Mouse (Mus musculus): ENCODE results near the gene Ube2e2. TPM values are rescaled to one million over a fixed set of nuclear protein-coding genes. Genes with fewer than 3 reads are reported as not detected.

Gene Ube2e2
- polyA plus RNA-seq, 1 experiment from 2014 or later: 170 TPM

DNA sequence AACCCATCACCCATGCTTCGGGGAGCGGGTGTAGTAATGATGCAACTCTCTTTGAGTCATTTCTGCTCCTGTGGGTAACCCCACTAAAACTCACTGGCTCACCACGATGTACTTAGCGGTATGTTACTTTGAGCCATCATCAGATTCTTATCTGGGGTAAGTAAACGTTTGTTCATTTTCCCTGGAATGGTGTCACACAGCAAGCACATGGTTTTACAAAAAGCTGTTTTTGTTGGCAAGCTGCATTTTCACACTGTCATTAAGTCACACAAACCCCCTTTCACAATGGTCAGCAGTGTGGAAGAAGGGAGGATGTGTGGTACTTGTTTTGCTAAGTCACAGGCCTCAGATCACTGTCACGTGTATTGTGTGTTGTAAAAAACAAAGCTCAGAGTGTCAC, 73.4 kb downstream of the Ube2e2 start:
- Histone ChIP-seq H3K4me1 (ENCODE audit: control insufficient read depth, insufficient read depth, low read length) (no peaks in the 10 kb centered on the region), H3K36me3 (ENCODE audit: control insufficient read depth, insufficient read depth, low read length) (no peaks in the 10 kb centered on the region), H3K9ac (ENCODE audit: low read depth, low read length) (no peak overlapping the region), H3K27ac (ENCODE audit: low read length) (no peak overlapping the region), H3K4me3 (ENCODE audit: low read depth, low read length) (no peak overlapping the region), H3K27me3 (ENCODE audit: control insufficient read depth, insufficient read depth, low read depth, low read length) (no peaks in the 10 kb centered on the region), H3K4me2 (ENCODE audit: low read length) (no peak overlapping the region), H3K9me3 (replicated peaks; ENCODE audit: control insufficient read depth, low read length, poor library complexity, severe bottlenecking) (no peaks in the 10 kb centered on the region)
- ATAC-seq: no peak
- 76% methylated on average over 6 of the region's 6 CpGs for WGBS

DNA sequence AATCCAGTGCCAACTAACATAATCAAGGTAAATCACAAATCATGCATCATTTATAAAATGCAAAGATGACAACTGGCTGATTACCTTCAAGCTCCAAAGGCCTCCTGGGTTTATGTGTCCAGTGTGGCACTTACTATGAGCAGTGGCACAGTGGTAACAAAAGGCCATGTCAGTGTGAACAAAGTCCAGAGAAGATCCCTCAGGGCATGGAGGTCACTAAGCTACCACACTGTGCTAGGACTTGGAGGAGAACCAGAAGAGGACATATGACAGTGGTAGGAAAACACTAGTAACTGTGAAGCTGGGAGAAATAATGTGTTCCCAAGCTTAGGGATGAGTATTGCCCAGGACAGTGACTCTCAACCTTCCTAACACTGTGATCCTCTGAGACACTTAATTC, 97.2 kb downstream of the Ube2e2 start:
- H3K27me3 ChIP-seq (ENCODE audit: control insufficient read depth, insufficient read depth, low read depth, low read length): no peaks in the 10 kb centered on the region
- no peaks in the 10 kb centered on the region for H3K9me3 ChIP-seq (replicated peaks; ENCODE audit: control insufficient read depth, low read length, poor library complexity, severe bottlenecking)
- H3K36me3 ChIP-seq (ENCODE audit: control insufficient read depth, insufficient read depth, low read length): no peaks in the 10 kb centered on the region
- ATAC-seq: no peak
- no peaks in the 10 kb centered on the region for H3K4me1 ChIP-seq (ENCODE audit: control insufficient read depth, insufficient read depth, low read length)
- no peak overlapping the region for H3K27ac ChIP-seq (ENCODE audit: low read length)
- no peak overlapping the region for H3K4me3 ChIP-seq (ENCODE audit: low read depth, low read length)
- H3K9ac ChIP-seq (ENCODE audit: low read depth, low read length): no peak overlapping the region
- H3K4me2 ChIP-seq (ENCODE audit: low read length): no peak overlapping the region

DNA sequence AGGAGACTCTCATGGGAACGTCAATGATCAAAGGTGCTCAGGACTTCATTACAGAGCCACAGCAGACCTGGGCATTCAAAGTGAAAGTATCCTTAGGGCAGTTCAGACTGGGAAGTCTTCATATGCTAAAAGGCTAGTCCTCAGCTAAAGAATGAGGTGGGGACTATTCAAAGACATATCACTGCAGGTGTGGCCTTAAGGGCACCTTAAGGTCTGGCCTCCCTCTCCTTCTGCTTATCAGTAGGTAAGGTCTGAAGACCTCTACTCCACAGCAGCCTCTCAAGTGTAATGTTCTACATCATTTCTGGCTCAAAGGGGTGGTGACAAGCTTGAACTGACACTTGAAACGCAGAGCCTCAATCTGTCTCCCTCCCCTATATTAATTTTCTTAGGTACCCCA, 98.3 kb downstream of the Ube2e2 start:
- Histone ChIP-seq H3K27ac (ENCODE audit: low read length) (no peak overlapping the region), H3K4me2 (ENCODE audit: low read length) (no peak overlapping the region), H3K36me3 (ENCODE audit: control insufficient read depth, insufficient read depth, low read length) (no peaks in the 10 kb centered on the region), H3K4me1 (ENCODE audit: control insufficient read depth, insufficient read depth, low read length) (no peaks in the 10 kb centered on the region), H3K9ac (ENCODE audit: low read depth, low read length) (no peak overlapping the region), H3K27me3 (ENCODE audit: control insufficient read depth, insufficient read depth, low read depth, low read length) (no peaks in the 10 kb centered on the region), H3K9me3 (replicated peaks; ENCODE audit: control insufficient read depth, low read length, poor library complexity, severe bottlenecking) (no peaks in the 10 kb centered on the region), H3K4me3 (ENCODE audit: low read depth, low read length) (no peak overlapping the region)
- ATAC-seq: no peak
- 72% methylated on average over 2 of the region's 2 CpGs for WGBS

DNA sequence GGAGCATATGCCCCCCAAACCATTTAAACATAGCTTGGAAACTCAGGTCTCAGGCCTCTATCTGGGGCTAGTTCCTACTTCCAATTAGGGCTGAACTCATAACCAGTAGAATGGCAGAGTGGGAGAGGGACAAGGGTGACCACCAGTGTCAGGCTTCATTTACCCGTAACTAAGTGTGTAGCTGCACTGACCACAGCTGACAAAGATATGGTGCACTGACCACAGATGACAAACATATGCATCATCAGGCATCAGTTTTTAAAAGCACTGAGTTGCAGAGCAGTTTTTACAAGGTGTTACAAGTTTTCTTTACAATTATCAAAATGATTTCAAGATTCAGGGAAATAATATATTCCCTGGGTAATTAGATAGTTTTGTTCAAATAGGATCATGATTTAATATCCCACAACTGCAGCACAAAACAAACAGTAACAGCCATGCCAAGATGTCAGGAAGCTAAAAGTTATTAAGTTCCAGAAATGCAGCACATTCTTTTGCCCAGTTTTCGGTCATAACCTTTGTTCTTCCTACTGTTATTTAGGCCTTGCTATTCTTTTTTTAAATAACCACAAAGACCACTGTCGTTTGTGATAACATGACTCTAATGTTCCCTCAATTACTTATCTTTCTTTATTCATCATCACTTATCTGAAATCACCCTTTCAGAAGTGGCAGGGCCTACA, 114.9 kb downstream of the Ube2e2 start:
- H3K27ac ChIP-seq (ENCODE audit: low read length): no peak overlapping the region
- H3K4me2 ChIP-seq (ENCODE audit: low read length): no peak overlapping the region
- H3K4me3 ChIP-seq (ENCODE audit: low read depth, low read length): no peak overlapping the region
- no peaks in the 10 kb centered on the region for H3K9me3 ChIP-seq (replicated peaks; ENCODE audit: control insufficient read depth, low read length, poor library complexity, severe bottlenecking)
- WGBS: 92% methylated on average over 3 of the region's 3 CpGs
- H3K36me3 ChIP-seq (ENCODE audit: control insufficient read depth, insufficient read depth, low read length): no peaks in the 10 kb centered on the region
- ATAC-seq: no peak
- no peaks in the 10 kb centered on the region for H3K27me3 ChIP-seq (ENCODE audit: control insufficient read depth, insufficient read depth, low read depth, low read length)
- no peaks in the 10 kb centered on the region for H3K4me1 ChIP-seq (ENCODE audit: control insufficient read depth, insufficient read depth, low read length)
- H3K9ac ChIP-seq (ENCODE audit: low read depth, low read length): no peak overlapping the region

DNA sequence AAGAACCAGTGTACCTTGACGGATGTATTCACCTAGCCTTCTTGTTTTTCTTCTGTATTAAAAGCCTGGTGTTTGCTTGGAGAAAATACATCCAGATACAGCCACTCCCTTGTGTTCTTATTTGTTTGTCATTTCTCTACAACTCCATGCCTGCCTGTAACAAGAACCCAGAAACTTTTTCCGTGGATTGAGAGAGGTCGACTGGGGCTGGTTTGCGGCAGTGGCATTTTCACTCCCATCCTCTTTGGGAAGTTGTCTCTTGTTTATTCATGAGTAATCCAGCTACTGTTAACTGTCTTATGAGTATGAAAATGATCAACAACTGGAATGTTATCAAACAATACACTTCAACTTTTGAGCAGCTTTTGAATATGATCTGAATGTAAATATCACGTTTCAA, 115.8 kb downstream of the Ube2e2 start:
- Histone ChIP-seq H3K9ac (ENCODE audit: low read depth, low read length) (no peak overlapping the region), H3K4me2 (ENCODE audit: low read length) (no peak overlapping the region), H3K4me1 (ENCODE audit: control insufficient read depth, insufficient read depth, low read length) (no peaks in the 10 kb centered on the region), H3K4me3 (ENCODE audit: low read depth, low read length) (no peak overlapping the region), H3K27me3 (ENCODE audit: control insufficient read depth, insufficient read depth, low read depth, low read length) (no peaks in the 10 kb centered on the region), H3K27ac (ENCODE audit: low read length) (no peak overlapping the region), H3K36me3 (ENCODE audit: control insufficient read depth, insufficient read depth, low read length) (no peaks in the 10 kb centered on the region), H3K9me3 (replicated peaks; ENCODE audit: control insufficient read depth, low read length, poor library complexity, severe bottlenecking) (no peaks in the 10 kb centered on the region)
- ATAC-seq: no peak
- WGBS: 90% methylated on average over 5 of the region's 5 CpGs

DNA sequence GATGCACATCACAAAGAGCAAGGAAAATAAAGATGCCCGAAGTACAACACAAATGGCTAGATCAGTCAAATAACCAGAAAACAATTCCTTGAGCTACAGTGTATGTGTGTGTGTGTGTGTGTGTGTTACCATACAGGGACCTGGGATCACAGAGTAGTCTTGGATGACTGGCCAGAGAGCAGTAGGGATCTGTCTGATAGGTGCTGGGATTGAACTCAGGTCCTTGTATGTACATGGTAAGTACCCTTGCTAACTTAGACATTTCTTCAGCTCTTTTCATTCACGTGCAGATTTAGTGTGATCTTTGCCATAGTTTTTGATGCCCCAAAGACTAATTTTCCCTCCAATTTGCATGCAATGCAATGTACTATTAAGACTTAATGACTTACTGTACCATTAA, 117.9 kb downstream of the Ube2e2 start:
- ATAC-seq: no peak
- Histone ChIP-seq H3K27me3 (ENCODE audit: control insufficient read depth, insufficient read depth, low read depth, low read length) (no peaks in the 10 kb centered on the region), H3K9ac (ENCODE audit: low read depth, low read length) (no peak overlapping the region), H3K4me1 (ENCODE audit: control insufficient read depth, insufficient read depth, low read length) (no peaks in the 10 kb centered on the region), H3K36me3 (ENCODE audit: control insufficient read depth, insufficient read depth, low read length) (no peaks in the 10 kb centered on the region), H3K4me3 (ENCODE audit: low read depth, low read length) (no peak overlapping the region), H3K9me3 (replicated peaks; ENCODE audit: control insufficient read depth, low read length, poor library complexity, severe bottlenecking) (no peaks in the 10 kb centered on the region), H3K27ac (ENCODE audit: low read length) (no peak overlapping the region), H3K4me2 (ENCODE audit: low read length) (no peak overlapping the region)
- WGBS: 79% methylated on average over 2 of the region's 2 CpGs

DNA sequence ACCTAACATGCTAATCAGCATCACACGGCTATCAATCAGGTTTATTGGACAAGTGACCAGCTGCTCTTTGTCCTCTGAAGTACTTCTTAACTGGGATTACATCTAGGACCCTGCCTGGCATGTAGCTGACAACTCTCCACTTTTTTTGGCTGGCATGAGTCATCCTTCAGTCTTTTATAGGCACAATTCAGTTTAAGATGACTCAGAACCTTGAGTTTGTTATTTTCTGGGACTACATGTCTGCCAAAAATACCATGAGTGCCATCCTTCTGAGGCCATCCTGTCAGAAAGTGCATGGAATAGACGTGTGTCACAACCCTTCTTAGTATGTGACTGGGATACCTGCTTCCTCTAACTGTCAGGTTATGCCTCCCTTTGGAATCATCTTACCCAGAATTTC, 120.3 kb downstream of the Ube2e2 start:
- H3K27ac ChIP-seq (ENCODE audit: low read length): no peak overlapping the region
- H3K9ac ChIP-seq (ENCODE audit: low read depth, low read length): no peak overlapping the region
- H3K9me3 ChIP-seq (replicated peaks; ENCODE audit: control insufficient read depth, low read length, poor library complexity, severe bottlenecking): no peaks in the 10 kb centered on the region
- H3K4me3 ChIP-seq (ENCODE audit: low read depth, low read length): no peak overlapping the region
- H3K4me1 ChIP-seq (ENCODE audit: control insufficient read depth, insufficient read depth, low read length): no peaks in the 10 kb centered on the region
- H3K4me2 ChIP-seq (ENCODE audit: low read length): no peak overlapping the region
- 59% methylated on average over 2 of the region's 2 CpGs for WGBS
- no peaks in the 10 kb centered on the region for H3K27me3 ChIP-seq (ENCODE audit: control insufficient read depth, insufficient read depth, low read depth, low read length)
- ATAC-seq: no peak
- no peaks in the 10 kb centered on the region for H3K36me3 ChIP-seq (ENCODE audit: control insufficient read depth, insufficient read depth, low read length)

DNA sequence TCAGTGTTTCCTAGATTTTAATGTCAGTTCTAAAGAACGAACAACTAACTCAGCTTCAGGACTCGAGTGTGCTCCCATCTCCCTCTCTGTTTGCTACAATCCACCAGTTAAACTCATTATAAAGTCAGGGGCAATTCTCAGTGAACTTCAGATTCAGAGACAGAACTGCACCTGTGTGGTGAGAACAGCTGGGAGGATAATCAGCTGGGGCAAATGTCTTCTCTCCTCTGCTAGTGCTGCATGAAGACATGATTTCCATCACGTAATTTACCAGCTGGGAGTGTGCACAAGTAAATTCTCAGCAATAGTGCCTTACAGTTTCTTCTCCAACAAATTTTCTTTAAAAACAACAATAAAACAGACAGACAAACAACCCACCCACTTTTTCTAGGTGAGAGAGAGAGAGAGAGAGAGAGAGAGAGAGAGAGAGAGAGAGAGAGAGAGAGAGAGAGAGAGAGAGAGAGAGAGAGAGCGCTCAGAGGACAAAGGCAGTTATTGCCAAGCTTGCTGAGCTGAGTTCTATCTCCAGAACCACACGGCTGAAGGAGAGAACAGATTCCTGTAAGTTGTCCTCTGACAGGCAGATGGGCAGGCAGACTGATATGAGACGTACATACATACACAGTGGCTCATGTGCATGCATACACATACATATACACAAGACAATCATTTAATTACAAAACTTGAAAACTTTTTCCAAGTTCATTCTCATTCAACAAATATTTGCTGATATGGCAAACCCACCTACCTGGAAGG, 134.3 kb downstream of the Ube2e2 start:
- Histone ChIP-seq H3K27ac (ENCODE audit: low read length) (no peak overlapping the region), H3K27me3 (ENCODE audit: control insufficient read depth, insufficient read depth, low read depth, low read length) (no peaks in the 10 kb centered on the region), H3K9ac (ENCODE audit: low read depth, low read length) (no peak overlapping the region), H3K36me3 (ENCODE audit: control insufficient read depth, insufficient read depth, low read length) (no peaks in the 10 kb centered on the region), H3K9me3 (replicated peaks; ENCODE audit: control insufficient read depth, low read length, poor library complexity, severe bottlenecking) (no peaks in the 10 kb centered on the region), H3K4me1 (ENCODE audit: control insufficient read depth, insufficient read depth, low read length) (peaks cover 8% of the 10 kb centered on the region), H3K4me3 (ENCODE audit: low read depth, low read length) (no peak overlapping the region), H3K4me2 (ENCODE audit: low read length) (no peak overlapping the region)
- whole genome bisulfite sequencing: 59% methylated on average over 6 of the region's 6 CpGs
- peak; percentile 43; the same call in 1 of the 2 replicates for ATAC-seq
